Mouse (Mus musculus) heart, embryonic 13.5 days (tissue): ENCODE results near the gene Plppr1. TPM values are rescaled to one million over a fixed set of nuclear protein-coding genes. Genes with fewer than 3 reads are reported as not detected.

Source experiments
- ATAC-seq: fragments of 200-750 bp; cut with Nextera tagmentation; 2 replicates; pipeline ENCODE4 v1.8.0; 2017; ENCODE audit warnings: moderate TSS enrichment; ENCODE audit not compliant: insufficient number of reproducible peaks, low FRiP score, low TSS enrichment; ENCODE audit errors: extremely low read depth
- H3K27ac ChIP-seq: fragments of 300-500 bp; sonication (generic); replicated peaks from 2 replicates; pipeline ENCODE4 v1.5.1; 2015; ENCODE audit warnings: moderate library complexity, mild to moderate bottlenecking, inconsistent platforms
- H3K27me3 ChIP-seq: fragments of 300-500 bp; sonication (generic); replicated peaks from 2 replicates; pipeline ENCODE4 v1.6.1; 2015; ENCODE audit warnings: mild to moderate bottlenecking, inconsistent platforms
- H3K36me3 ChIP-seq: fragments of 300-500 bp; sonication (generic); 2 replicates; pipeline ENCODE4 v1.6.1; 2015; ENCODE audit warnings: mild to moderate bottlenecking, inconsistent platforms
- H3K4me1 ChIP-seq: fragments of 300-500 bp; sonication (generic); 2 replicates; pipeline ENCODE4 v1.6.1; 2015; ENCODE audit warnings: inconsistent platforms
- H3K4me2 ChIP-seq: fragments of 300-500 bp; sonication (generic); 2 replicates; pipeline ENCODE4 v1.6.1; 2015; ENCODE audit warnings: inconsistent platforms, mild to moderate bottlenecking, moderate library complexity
- H3K4me3 ChIP-seq: fragments of 300-500 bp; sonication (generic); 2 replicates; pipeline ENCODE4 v1.5.1; 2015; ENCODE audit warnings: moderate library complexity, mild to moderate bottlenecking, inconsistent platforms
- H3K9ac ChIP-seq: fragments of 300-500 bp; sonication (generic); 2 replicates; pipeline ENCODE4 v1.6.1; 2015; ENCODE audit warnings: inconsistent platforms, mild to moderate bottlenecking, moderate library complexity
- H3K9me3 ChIP-seq: fragments of 300-500 bp; sonication (generic); 2 replicates; pipeline ENCODE4 v1.6.1; 2016; ENCODE audit warnings: inconsistent platforms
- WGBS: fragments of 180-500 bp; shearing (Covaris S2); methylation state at CpG from one replicate; pipeline ENCODE4 v1.1.7; 2015; ENCODE audit warnings: mixed read lengths; 5-methylcytosine and 5-hydroxymethylcytosine counted together
- polyA plus RNA-seq: library from polyadenylated mRNA; unstranded; fragments of >200 nt; fragmentation: Nextera tagmentation; extraction: Ambion mirVana; gene quantifications from 2 replicates; pipeline ENCODE4 v1.2.1, GENCODE M21; 2015

Plppr1 gene
- polyA plus RNA-seq, 1 experiment from 2014 or later: 2.3 TPM

GRCm38 (mm10) chr4:49179471-49180181 is 120.6 kb downstream of the Plppr1 start:
- ATAC-seq: no peak
- Histone ChIP-seq H3K27ac (no peak overlapping the region), H3K4me2 (no peak overlapping the region), H3K9me3 (no peaks in the 10 kb centered on the region), H3K27me3 (no peaks in the 10 kb centered on the region), H3K4me3 (no peak overlapping the region), H3K36me3 (no peaks in the 10 kb centered on the region), H3K9ac (no peak overlapping the region), H3K4me1 (no peaks in the 10 kb centered on the region)
- WGBS: 51% methylated on average over 2 of the region's 2 CpGs

- no peaks in the 10 kb centered on the region for H3K9me3 ChIP-seq
- H3K36me3 ChIP-seq: no peaks in the 10 kb centered on the region
- H3K27me3 ChIP-seq: no peaks in the 10 kb centered on the region
- no peak overlapping the region for H3K9ac ChIP-seq
- 0 out of 2 replicates have a peak, but pooled peaks cover 4% of the 10 kb centered on the region for H3K4me1 ChIP-seq
- no peak overlapping the region for H3K27ac ChIP-seq
- 51% methylated on average over 3 of the region's 3 CpGs for WGBS
- H3K4me2 ChIP-seq: no peak overlapping the region
- ATAC-seq: no peak
- H3K4me3 ChIP-seq: no peak overlapping the region
Observed at GRCm38 (mm10) chr4:49189991-49190526, 131.0 kb downstream of the Plppr1 start.

DNA sequence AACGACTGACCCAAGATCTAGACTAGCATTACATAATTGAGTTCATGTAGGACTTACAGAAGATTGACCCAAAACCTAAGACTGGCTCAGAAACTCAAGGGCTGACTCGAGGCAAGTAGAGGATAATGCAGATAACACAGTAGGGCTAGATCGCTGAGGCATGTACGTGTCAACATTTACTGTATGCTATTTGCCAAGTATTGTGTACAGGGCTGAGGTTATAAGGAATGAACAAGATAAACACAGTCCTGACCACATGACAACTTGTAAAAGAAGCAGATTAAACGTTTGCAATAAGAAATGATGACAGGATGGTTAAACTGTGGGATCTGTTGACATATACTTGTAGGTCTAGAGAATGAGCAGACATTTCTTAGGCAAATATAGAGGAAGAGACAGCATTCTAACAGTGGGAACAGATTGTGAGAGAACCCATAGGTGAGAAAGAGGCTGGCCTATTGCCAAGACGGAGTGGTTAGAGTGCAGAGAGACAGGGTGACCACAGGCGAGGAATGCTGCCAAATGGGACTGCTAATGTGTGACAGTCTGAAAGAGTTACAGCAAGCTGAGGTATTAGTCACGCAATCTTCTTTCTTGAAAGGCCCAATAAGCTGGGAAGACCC is 138.2 kb downstream of the Plppr1 start:
- H3K9ac ChIP-seq: no peak overlapping the region
- H3K27me3 ChIP-seq: no peaks in the 10 kb centered on the region
- H3K9me3 ChIP-seq: no peaks in the 10 kb centered on the region
- H3K4me3 ChIP-seq: no peak overlapping the region
- H3K36me3 ChIP-seq: no peaks in the 10 kb centered on the region
- H3K4me2 ChIP-seq: no peak overlapping the region
- H3K4me1 ChIP-seq: peaks cover 13% of the 10 kb centered on the region
- H3K27ac ChIP-seq: no peak overlapping the region
- 0 out of 2 replicates have a peak, but pooled peaks have one; percentile 31 for ATAC-seq
- 28% methylated on average over 8 of the region's 8 CpGs for WGBS

DNA sequence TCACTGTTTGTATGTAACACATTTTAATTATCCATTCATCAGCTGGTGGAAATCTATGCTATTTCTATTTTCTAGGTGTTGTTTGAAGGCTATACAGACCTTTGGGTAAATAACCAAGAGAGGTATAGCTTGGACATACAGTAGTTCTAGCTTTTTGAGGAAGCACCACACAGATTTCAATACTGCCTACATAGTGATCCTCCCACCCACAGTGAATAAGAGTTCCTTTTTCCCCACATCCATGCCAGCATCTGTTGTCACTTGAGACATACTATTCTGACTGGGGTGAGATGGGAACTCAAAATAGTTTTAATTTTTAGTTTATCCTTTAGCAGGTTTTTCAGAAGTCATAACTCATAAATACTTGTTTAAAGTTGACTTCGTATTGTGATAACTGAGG is 151.4 kb downstream of the Plppr1 start:
- no peak overlapping the region for H3K4me2 ChIP-seq
- no peaks in the 10 kb centered on the region for H3K27me3 ChIP-seq
- H3K9ac ChIP-seq: no peak overlapping the region
- no peak overlapping the region for H3K27ac ChIP-seq
- no peaks in the 10 kb centered on the region for H3K36me3 ChIP-seq
- no peaks in the 10 kb centered on the region for H3K4me1 ChIP-seq
- H3K9me3 ChIP-seq: no peaks in the 10 kb centered on the region
- no peak for ATAC-seq
- WGBS: 79% methylated on average over 1 of the region's 1 CpGs
- H3K4me3 ChIP-seq: no peak overlapping the region

DNA sequence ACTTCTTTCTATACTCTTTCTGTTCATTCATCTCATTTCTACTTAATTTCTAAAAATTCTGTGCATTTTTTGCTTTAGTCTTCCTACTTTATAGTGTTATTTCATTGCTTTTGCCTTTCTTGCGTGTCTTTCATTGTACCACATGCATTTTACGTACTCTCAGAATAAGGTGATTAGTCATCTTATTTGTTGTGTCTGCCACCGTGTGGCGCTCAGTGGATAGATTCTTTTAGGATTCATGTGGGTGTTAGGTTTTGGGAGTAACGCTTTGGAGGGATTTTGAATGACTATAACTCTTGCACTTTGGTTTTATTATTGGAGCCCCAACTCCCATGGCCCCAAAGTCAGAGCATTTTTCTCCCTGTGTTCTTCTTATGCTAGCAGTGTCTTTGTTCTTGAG is 152.5 kb downstream of the Plppr1 start:
- H3K4me3 ChIP-seq: no peak overlapping the region
- H3K9me3 ChIP-seq: no peaks in the 10 kb centered on the region
- no peak for ATAC-seq
- 62% methylated on average over 5 of the region's 5 CpGs for WGBS
- H3K36me3 ChIP-seq: no peaks in the 10 kb centered on the region
- no peaks in the 10 kb centered on the region for H3K4me1 ChIP-seq
- no peak overlapping the region for H3K9ac ChIP-seq
- no peak overlapping the region for H3K27ac ChIP-seq
- H3K27me3 ChIP-seq: no peaks in the 10 kb centered on the region
- H3K4me2 ChIP-seq: no peak overlapping the region

DNA sequence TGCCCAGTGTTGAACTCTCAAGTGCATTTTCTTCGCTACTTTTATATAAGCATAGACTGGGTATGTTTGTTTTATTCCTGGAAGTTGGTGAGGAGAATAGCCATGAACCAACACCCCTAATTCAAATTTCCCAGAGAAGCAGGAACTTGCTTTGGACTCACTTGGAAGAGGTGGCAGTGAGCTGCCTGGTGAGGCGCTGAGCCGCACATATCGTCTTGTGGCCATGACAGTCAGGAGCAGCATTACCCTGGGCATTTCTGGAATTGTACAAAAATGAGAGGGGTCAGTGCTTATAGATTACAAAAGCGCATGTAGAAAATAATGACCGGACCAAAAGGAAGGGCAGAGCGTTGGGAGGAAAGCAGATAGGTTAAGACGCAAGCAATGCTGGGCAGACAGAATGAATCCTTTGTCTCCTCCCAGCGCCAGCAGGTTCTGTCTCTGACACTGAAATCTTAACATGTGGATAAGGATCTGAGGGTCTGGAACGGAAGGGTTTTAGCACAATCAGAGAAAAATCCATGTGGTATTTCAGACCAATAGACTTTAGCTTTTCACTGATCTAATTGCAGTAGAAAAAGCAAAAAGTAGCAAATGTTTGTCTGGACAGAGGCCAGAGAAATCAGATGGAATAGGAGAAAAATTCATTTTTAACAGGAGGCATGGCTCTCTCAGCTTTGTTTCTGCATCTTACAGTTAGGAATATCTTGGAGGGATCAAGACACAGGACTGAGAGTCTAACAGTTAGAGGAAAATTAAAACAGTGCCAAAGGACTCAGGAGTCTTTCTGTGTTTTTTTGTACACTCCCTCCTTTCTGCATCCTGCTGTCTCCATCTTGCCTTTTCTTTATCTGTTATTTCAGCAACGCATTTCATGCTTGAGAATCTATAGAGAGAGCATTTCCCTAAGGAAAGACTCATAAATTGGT is 153.8 kb downstream of the Plppr1 start:
- no peak overlapping the region for H3K4me3 ChIP-seq

GRCm38 (mm10) chr4:49214341-49214740 is 155.3 kb downstream of the Plppr1 start:
- H3K4me2 ChIP-seq: no peak overlapping the region
- H3K36me3 ChIP-seq: no peaks in the 10 kb centered on the region
- H3K4me1 ChIP-seq: no peaks in the 10 kb centered on the region
- no peaks in the 10 kb centered on the region for H3K9me3 ChIP-seq
- no peak for ATAC-seq
- WGBS: 69% methylated on average over 3 of the region's 3 CpGs
- no peaks in the 10 kb centered on the region for H3K27me3 ChIP-seq
- H3K27ac ChIP-seq: no peak overlapping the region
- no peak overlapping the region for H3K9ac ChIP-seq
- H3K4me3 ChIP-seq: no peak overlapping the region

More for the DNA sequence above, 153.8 kb downstream of the Plppr1 start:
- ATAC-seq: no peak
- 63% methylated on average over 11 of the region's 11 CpGs for WGBS
- Histone ChIP-seq H3K4me1 (no peaks in the 10 kb centered on the region), H3K9me3 (no peaks in the 10 kb centered on the region), H3K27me3 (no peaks in the 10 kb centered on the region), H3K9ac (no peak overlapping the region), H3K36me3 (no peaks in the 10 kb centered on the region), H3K27ac (no peak overlapping the region), H3K4me2 (no peak overlapping the region)

GRCm38 (mm10) chr4:49223501-49223900 is 164.4 kb downstream of the Plppr1 start:
- Histone ChIP-seq H3K27ac (no peak overlapping the region), H3K9ac (no peak overlapping the region), H3K36me3 (no peaks in the 10 kb centered on the region), H3K4me1 (no peaks in the 10 kb centered on the region), H3K4me2 (no peak overlapping the region), H3K4me3 (no peak overlapping the region), H3K27me3 (no peaks in the 10 kb centered on the region), H3K9me3 (no peaks in the 10 kb centered on the region)
- 77% methylated on average over 6 of the region's 6 CpGs for WGBS
- no peak for ATAC-seq

DNA sequence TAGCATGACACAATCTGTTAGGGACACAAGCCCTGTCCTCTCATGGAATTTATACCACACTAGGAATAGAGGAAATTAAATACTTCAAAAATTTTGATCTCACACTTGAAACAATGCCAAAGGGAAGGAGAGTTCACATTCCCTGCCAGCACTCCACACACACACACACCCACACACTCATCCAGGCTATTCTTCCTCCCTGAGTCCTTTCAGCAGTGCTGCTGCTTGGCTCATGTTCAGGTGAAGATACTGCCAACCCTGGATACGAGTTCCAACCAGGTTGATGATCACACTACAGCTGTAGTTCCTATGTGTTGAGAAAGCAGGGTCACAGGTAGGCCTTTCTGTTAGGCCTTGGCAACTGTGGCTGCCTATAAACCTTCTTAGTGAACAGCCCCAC is 165.9 kb downstream of the Plppr1 start:
- Histone ChIP-seq H3K9me3 (no peaks in the 10 kb centered on the region), H3K4me3 (no peak overlapping the region), H3K4me1 (no peaks in the 10 kb centered on the region), H3K27me3 (no peaks in the 10 kb centered on the region), H3K9ac (no peak overlapping the region), H3K4me2 (no peak overlapping the region), H3K36me3 (no peaks in the 10 kb centered on the region), H3K27ac (no peak overlapping the region)
- 38% methylated on average over 1 of the region's 1 CpGs for WGBS
- no peak for ATAC-seq

GRCm38 (mm10) chr4:49232206-49233031 is 173.3 kb downstream of the Plppr1 start:
- no peak overlapping the region for H3K27ac ChIP-seq
- H3K9me3 ChIP-seq: no peaks in the 10 kb centered on the region
- H3K9ac ChIP-seq: no peak overlapping the region
- ATAC-seq: no peak
- no peaks in the 10 kb centered on the region for H3K4me1 ChIP-seq
- no peak overlapping the region for H3K4me3 ChIP-seq
- 70% methylated on average over 11 of the region's 11 CpGs for WGBS
- H3K4me2 ChIP-seq: no peak overlapping the region
- H3K36me3 ChIP-seq: no peaks in the 10 kb centered on the region
- H3K27me3 ChIP-seq: no peaks in the 10 kb centered on the region
